Mouse (Mus musculus): ENCODE results near the gene Npb. TPM values are rescaled to one million over a fixed set of nuclear protein-coding genes. Genes with fewer than 3 reads are reported as not detected.

Npb gene
- polyA plus RNA-seq, 1 experiment = not detected

DNA sequence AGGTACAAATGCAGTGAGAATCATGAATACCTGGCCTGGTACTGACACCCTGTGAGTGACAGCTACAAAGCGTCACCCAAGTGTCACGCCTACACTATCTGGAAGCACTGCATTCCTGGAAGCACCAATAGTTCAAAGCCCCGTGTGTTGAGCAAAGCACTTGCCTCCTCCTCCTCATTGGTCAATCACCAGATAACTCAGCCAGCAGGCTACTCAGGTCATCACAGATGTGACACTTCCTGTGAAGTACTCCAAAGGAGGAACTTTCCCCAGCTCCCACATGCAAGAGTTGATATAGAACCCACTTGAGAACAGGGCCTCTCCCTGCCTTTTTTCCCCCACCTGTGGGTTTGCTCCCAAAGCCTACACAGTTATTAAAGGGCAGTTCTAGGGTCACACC lies 37.2 kb upstream of the Npb start:
- no peaks in the 10 kb centered on the region for H3K9me3 ChIP-seq (replicated peaks; ENCODE audit: control insufficient read depth, insufficient read depth, low read length, poor library complexity, severe bottlenecking)
- no peak overlapping the region for H3K27ac ChIP-seq (ENCODE audit: insufficient read depth, low read length)
- H3K36me3 ChIP-seq (ENCODE audit: control insufficient read depth, insufficient read depth, low read length, poor library complexity, severe bottlenecking) = peaks cover 44% of the 10 kb centered on the region
- H3K4me3 ChIP-seq (ENCODE audit: low read depth, low read length) = no peak overlapping the region
- no peaks in the 10 kb centered on the region for H3K27me3 ChIP-seq (ENCODE audit: control insufficient read depth, insufficient read depth, low read length, poor library complexity, severe bottlenecking)
- peak overlapping the region; percentile 79; the same call in 1 of the 2 replicates for H3K9ac ChIP-seq (ENCODE audit: low read depth, poor library complexity, severe bottlenecking)
- H3K4me1 ChIP-seq (ENCODE audit: control insufficient read depth, insufficient read depth, low read length) = no peaks in the 10 kb centered on the region
- TF ChIP-seq CTCF (IDR thresholded peaks at IDR 0.05; ENCODE audit: low read depth, low read length) (no peak), POLR2A (IDR thresholded peaks at IDR 0.05; ENCODE audit: insufficient read depth, low read length) (no peak), EP300 (IDR thresholded peaks at IDR 0.05; ENCODE audit: insufficient read depth, low read depth, low read length) (no peak)

- H3K9me3 ChIP-seq (replicated peaks; ENCODE audit: control insufficient read depth, insufficient read depth, low read length, poor library complexity, severe bottlenecking) = no peaks in the 10 kb centered on the region
- no peaks in the 10 kb centered on the region for H3K4me1 ChIP-seq (ENCODE audit: control insufficient read depth, insufficient read depth, low read length)
- H3K9ac ChIP-seq (ENCODE audit: low read depth, poor library complexity, severe bottlenecking) = peak overlapping the region; percentile 79
- H3K27ac ChIP-seq (ENCODE audit: insufficient read depth, low read length) = no peak overlapping the region
- H3K36me3 ChIP-seq (ENCODE audit: control insufficient read depth, insufficient read depth, low read length, poor library complexity, severe bottlenecking) = peaks cover 37% of the 10 kb centered on the region
- TF ChIP-seq CTCF (IDR thresholded peaks at IDR 0.05; ENCODE audit: low read depth, low read length) = no peak
- no peak for TF ChIP-seq EP300 (IDR thresholded peaks at IDR 0.05; ENCODE audit: insufficient read depth, low read depth, low read length)
- no peak for TF ChIP-seq POLR2A (IDR thresholded peaks at IDR 0.05; ENCODE audit: insufficient read depth, low read length)
- peak overlapping the region; percentile 83 for H3K4me3 ChIP-seq (ENCODE audit: low read depth, low read length)
- no peaks in the 10 kb centered on the region for H3K27me3 ChIP-seq (ENCODE audit: control insufficient read depth, insufficient read depth, low read length, poor library complexity, severe bottlenecking)
Measured at GRCm38 (mm10) chr11:120571754-120572416, 36.4 kb upstream of the Npb start.

- Histone ChIP-seq H3K4me3 (ENCODE audit: low read depth, low read length) (peak overlapping the region; percentile 83), H3K27ac (ENCODE audit: insufficient read depth, low read length) (no peak overlapping the region), H3K9ac (ENCODE audit: low read depth, poor library complexity, severe bottlenecking) (peak overlapping the region; percentile 79), H3K27me3 (ENCODE audit: control insufficient read depth, insufficient read depth, low read length, poor library complexity, severe bottlenecking) (no peaks in the 10 kb centered on the region), H3K9me3 (replicated peaks; ENCODE audit: control insufficient read depth, insufficient read depth, low read length, poor library complexity, severe bottlenecking) (no peaks in the 10 kb centered on the region), H3K36me3 (ENCODE audit: control insufficient read depth, insufficient read depth, low read length, poor library complexity, severe bottlenecking) (peaks cover 32% of the 10 kb centered on the region), H3K4me1 (ENCODE audit: control insufficient read depth, insufficient read depth, low read length) (no peaks in the 10 kb centered on the region)
- TF ChIP-seq CTCF (IDR thresholded peaks at IDR 0.05; ENCODE audit: low read depth, low read length) (no peak), EP300 (IDR thresholded peaks at IDR 0.05; ENCODE audit: insufficient read depth, low read depth, low read length) (no peak), POLR2A (IDR thresholded peaks at IDR 0.05; ENCODE audit: insufficient read depth, low read length) (no peak)
Measured at GRCm38 (mm10) chr11:120572417-120572751, 35.9 kb upstream of the Npb start.

- Histone ChIP-seq H3K27ac (ENCODE audit: insufficient read depth, low read length) (peak within 1 kb of the TSS; percentile 23; the same call in 1 of the 2 replicates), H3K9me3 (replicated peaks; ENCODE audit: control insufficient read depth, insufficient read depth, low read length, poor library complexity, severe bottlenecking) (no peaks in the 10 kb centered on the region), H3K4me3 (ENCODE audit: low read depth, low read length) (peak within 1 kb of the TSS; percentile 86), H3K4me1 (ENCODE audit: control insufficient read depth, insufficient read depth, low read length) (no peaks in the 10 kb centered on the region), H3K36me3 (ENCODE audit: control insufficient read depth, insufficient read depth, low read length, poor library complexity, severe bottlenecking) (peaks cover 29% of the 10 kb centered on the region), H3K9ac (ENCODE audit: low read depth, poor library complexity, severe bottlenecking) (peak within 1 kb of the TSS; percentile 79), H3K27me3 (ENCODE audit: control insufficient read depth, insufficient read depth, low read length, poor library complexity, severe bottlenecking) (no peaks in the 10 kb centered on the region)
- TF ChIP-seq POLR2A (IDR thresholded peaks at IDR 0.05; ENCODE audit: insufficient read depth, low read length) (peak; percentile 79), CTCF (IDR thresholded peaks at IDR 0.05; ENCODE audit: low read depth, low read length) (no peak), EP300 (IDR thresholded peaks at IDR 0.05; ENCODE audit: insufficient read depth, low read depth, low read length) (peak; percentile 17; the same call in 1 of the 2 replicates)
Measured at GRCm38 (mm10) chr11:120572752-120573584, 35.3 kb upstream of the Npb start, which contains the start of gene P4hb. Gene P4hb (minus strand): TSS chr11:120573253.

DNA sequence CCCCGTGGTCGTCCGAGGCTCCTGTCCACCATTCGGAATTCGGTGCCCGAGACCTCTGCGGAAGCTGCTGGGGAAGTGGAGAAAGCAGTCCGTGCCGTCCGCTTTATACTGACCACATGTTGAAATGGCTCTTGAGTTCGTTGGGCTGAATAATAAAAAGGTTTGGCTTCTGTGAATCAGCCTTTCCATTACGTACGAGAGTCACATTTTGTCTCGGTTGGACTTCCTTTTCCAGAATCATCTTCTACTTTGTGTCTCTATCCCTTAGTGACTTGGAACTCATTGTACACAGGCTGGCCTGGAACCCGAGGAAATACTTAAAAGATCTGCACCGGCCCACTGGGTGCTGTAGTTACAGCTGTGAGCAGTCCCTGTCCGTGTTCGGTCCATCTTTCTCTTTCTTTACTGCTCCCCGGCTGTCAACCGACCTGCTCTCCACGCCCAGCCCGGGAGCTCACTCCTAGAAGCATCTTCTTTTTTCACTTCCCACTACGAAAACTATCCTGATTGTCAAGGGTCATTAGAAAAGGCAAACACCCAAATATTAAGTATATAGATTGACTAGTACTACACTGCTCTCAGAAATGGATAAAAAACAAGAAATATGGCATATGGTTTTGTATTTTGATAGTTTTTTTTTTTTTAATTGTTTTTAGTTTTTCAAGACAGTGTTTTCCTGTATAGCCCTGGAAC lies 34.5 kb upstream of the Npb start:
- peaks cover 29% of the 10 kb centered on the region for H3K36me3 ChIP-seq (ENCODE audit: control insufficient read depth, insufficient read depth, low read length, poor library complexity, severe bottlenecking)
- H3K9me3 ChIP-seq (replicated peaks; ENCODE audit: control insufficient read depth, insufficient read depth, low read length, poor library complexity, severe bottlenecking) = no peaks in the 10 kb centered on the region
- peak overlapping the region; percentile 79 for H3K9ac ChIP-seq (ENCODE audit: low read depth, poor library complexity, severe bottlenecking)
- H3K27ac ChIP-seq (ENCODE audit: insufficient read depth, low read length) = no peak overlapping the region
- no peaks in the 10 kb centered on the region for H3K4me1 ChIP-seq (ENCODE audit: control insufficient read depth, insufficient read depth, low read length)
- H3K27me3 ChIP-seq (ENCODE audit: control insufficient read depth, insufficient read depth, low read length, poor library complexity, severe bottlenecking) = no peaks in the 10 kb centered on the region
- TF ChIP-seq POLR2A (IDR thresholded peaks at IDR 0.05; ENCODE audit: insufficient read depth, low read length) (no peak), EP300 (IDR thresholded peaks at IDR 0.05; ENCODE audit: insufficient read depth, low read depth, low read length) (no peak), CTCF (IDR thresholded peaks at IDR 0.05; ENCODE audit: low read depth, low read length) (no peak)
- peak overlapping the region; percentile 86 for H3K4me3 ChIP-seq (ENCODE audit: low read depth, low read length)
